Mouse (Mus musculus) adrenal gland, postnatal 4 days (tissue): Measurements from ENCODE around the gene Gna14. TPM values are rescaled to one million over a fixed set of nuclear protein-coding genes. Genes with fewer than 3 reads are reported as not detected.

Experiments used
- DNase-seq, 2 experiments: peaks; one replicate each; pipeline ENCODE4 v3.0.0; 2021 to 2022; ENCODE audit warnings: low spot score in 2 of 2, mixed read lengths in 2 of 2
- total RNA-seq, 2 experiments: library from RNA; stranded (reverse); gene quantifications; 2 replicates each; pipeline ENCODE4 v1.2.3; 2021

Gna14 gene
- total RNA-seq, 2 experiments from 2014 or later = 21.8 to 24.8 TPM

DNA sequence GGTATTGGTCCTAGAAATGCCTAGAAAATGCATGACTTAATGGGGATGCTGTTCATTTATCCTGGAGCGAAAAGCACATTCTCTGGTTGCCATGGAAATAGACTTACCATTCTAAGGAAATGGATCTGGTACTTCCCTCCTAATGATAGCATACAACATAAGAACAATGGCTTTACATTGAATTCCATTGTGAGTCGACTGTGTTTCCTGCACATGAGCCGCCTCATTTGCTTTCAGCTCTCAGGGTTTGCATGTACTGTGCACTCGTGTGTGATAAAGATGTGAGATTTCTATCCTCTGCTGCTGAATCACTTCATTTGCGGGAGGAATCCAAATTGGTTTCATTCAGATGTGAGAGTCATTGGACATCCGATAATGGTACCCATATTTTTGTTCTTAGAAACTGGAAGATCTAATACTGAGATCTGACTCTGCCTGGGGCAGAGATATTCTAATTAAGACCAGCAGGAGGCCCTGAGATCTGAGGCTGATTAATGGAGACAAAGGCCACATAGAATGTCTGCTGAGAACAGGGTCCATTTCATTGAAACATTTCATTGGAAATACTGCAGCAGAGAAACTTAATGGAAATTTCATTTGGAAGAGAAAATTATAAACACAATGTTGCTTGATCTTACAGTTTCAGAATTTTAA lies 71.3 kb downstream of the Gna14 start:
- no peak for DNase-seq

DNA sequence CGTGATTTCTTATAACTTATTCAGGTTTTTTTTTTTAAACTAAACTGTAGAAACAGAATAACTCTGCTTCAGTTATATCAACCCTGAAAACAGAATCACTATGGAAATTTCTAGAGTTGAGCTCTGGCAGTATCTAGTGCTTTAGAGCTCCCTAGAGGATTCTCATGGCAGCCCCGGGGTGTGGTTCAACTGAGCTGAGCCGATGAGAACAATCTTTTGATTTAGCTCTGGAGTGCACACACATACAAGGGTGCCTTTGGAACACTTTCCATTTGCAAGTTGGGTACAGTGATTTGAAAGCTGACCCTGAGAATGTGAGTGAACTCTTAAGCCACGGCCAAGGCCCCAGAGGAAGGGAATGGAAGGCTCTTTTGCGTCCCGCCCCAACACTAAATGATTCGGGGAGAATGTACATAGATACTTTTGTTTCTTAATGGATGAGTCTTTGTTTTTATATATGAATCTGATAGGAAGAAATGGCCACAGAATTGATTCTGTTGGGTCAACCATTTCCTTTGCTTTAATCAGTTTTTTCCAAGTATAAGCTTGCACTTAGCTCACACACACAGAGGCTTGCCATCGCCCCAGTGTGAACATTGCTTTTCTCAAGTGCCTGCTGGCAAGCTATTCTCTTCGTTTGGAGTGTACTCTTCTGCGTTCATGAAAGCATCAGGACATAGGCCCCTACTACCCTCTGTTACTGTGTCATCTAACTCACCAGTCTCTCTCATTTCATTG lies 75.0 kb downstream of the Gna14 start:
- no peak for DNase-seq

GRCm38 (mm10) chr19:16511081-16511420 lies 75.5 kb downstream of the Gna14 start:
- DNase-seq = no peak

DNA sequence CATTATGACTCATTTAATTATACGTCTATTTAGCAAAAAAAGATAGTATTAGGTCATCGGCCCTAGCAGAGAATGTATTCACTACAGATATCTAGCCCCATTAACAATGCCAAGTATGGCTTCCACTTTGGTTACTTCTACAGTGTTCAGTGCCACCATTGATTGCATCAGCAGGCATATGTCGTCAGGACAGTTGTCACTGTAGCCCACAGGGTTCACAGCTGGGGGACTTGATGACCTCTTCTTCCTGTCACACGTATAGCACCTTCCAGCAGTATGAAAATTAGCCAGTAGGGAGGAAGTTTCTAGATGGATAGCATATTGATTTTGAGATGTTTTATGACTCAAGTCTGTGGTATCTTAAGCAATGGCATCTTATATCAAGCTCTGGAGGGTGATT lies 78.6 kb downstream of the Gna14 start:
- DNase-seq = no peak

DNA sequence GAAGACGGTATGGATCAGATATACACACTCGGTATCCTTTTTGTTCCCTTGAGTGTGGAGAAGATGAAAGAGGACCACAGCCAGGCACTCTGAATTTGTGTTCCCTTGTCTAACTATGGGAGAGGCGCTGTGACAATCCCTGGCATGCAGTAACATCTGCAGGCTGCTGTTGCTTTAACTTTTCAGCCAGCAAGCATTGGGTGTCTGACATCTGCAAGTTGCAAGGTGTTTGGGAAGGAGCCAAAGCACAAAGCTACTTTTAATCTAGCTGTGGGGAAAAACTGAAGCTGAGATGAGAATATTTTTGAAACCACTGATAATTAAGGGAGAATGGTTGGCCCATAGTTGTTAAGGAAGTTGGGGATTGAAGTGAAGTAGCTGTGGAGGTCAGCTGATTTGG lies 83.0 kb downstream of the Gna14 start:
- DNase-seq = no peak

DNA sequence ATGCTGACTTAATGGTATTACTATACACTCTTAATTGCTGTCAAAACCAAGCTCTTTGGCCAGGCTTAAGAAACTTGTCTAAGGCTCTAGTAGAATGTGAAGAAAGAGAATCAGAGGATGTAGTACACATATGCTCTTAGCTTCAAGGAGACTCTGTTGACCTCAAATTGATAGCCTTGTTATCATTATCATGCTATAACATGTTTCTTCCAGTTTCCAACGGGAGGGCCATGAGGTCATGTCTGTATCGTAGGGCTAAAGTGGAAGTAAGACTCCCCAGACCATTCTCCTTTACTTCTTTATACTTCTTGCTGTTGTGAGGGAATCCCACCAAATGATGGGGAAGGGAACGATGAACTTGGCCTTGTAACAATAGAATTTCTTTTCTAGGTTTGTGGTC lies 85.0 kb downstream of the Gna14 start:
- no peak for DNase-seq

DNA sequence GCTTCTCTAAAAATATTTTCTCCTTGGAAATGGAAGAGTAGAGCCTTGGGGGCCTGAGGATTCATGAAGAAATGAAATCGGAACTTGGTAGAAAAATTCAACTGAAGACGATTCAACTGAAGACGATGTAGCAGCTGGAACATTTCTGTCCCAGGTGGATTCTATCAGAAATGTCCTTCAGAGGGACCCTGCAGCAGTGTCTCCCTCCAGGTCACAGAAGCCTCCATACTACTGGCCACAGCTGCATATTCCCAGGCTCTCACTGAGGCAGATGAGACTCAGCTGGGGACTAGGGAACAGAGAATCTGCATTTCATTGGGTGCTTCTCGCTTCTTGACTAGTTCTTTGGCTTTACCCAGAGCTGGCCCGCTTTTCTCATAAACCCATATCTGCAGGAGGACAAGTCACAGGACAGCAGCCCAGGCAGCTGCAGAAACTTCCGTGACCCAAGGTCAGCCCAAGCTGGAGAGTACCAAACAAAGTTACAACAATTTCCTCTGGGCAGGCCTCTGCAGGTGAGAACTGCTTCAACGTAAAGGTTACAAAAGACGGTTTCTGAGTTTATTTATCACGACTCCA lies 90.8 kb downstream of the Gna14 start:
- no peak for DNase-seq

DNA sequence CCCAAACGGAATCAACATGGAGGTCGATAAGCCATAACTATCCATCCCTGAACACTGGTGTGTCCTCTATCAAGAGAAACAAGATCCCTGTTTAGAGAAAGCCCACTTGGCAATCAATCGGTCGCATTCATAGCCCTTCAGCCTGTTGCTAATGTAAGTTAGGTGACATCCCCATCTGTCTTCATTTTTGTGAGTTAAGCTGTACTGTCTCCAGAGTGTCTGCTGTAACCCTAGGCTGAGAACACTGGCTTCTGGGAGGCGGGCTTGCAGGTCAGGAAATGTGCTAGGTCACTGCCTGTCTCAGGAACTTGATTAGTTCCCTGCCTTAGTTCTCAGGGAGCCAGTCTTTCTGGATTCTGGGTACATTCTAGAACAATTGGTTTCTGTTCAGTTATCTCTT lies 91.5 kb downstream of the Gna14 start:
- no peak for DNase-seq

- DNase-seq = no peak
Observed at GRCm38 (mm10) chr19:16528225-16528828, 92.8 kb downstream of the Gna14 start.

- DNase-seq = no peak
Observed at GRCm38 (mm10) chr19:16529293-16529920, 93.8 kb downstream of the Gna14 start.

DNA sequence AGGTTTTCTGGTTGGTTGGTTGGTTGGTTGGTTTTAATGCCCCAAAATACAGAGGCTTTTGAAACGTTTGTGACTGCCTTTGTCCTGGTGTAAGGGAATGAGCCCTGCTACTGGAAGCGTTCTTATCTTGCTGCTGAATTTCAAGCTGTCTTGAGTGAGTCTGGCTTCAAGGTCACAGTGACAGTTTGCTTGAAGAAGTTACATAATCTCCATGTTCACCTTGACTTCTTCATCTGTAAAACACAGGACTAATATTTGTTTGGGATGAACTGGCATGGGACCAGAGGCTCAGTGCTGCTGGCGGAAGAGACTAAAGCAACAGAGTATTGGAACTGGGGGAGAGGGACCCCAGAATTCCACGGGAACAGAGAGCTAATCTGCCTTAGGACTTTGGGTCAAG lies 94.4 kb downstream of the Gna14 start:
- DNase-seq = no peak

GRCm38 (mm10) chr19:16534311-16534710 lies 98.7 kb downstream of the Gna14 start:
- DNase-seq = no peak

GRCm38 (mm10) chr19:16538416-16538815 lies 102.9 kb downstream of the Gna14 start:
- DNase-seq = no peak

DNA sequence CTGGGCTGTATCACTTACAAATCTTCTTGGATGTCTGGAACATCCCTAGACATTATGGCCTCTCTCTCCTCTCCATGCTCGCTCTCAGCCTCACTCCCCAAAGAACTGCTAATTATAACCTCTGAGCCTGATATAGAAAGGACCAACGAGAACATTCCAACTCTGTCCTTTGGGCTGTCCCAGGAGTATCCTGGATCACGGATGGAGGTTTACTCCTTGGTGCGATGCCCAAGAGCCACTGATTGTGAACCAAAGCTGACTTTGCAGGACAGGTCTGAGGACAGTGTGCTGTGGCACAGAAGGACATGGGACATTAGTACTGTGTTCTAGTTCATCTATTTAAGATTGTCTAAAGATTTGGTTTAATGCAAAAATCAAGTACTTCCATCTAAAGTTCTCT lies 108.1 kb downstream of the Gna14 start:
- no peak for DNase-seq

DNA sequence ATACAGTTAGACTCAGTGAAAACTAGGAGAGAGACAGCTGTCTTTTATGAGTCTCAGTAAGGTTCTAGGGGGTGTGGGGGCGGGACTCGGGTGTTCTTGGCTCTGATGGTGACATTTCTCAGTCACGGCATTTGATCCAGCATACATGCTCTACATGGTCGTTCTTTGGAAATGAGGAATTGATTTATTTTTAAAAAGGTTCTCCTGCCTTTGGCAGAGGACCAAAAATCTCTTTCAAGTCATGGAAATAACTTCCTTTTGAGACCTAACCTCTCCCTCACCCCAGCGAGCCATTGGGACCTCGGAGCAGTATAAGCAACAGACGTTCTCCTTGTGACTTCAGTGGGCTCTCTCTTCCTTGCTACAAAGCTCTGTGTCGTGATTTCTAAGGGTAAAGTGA lies 121.4 kb downstream of the Gna14 start:
- no peak for DNase-seq

GRCm38 (mm10) chr19:16557971-16558370 lies 122.4 kb downstream of the Gna14 start:
- DNase-seq = no peak

DNA sequence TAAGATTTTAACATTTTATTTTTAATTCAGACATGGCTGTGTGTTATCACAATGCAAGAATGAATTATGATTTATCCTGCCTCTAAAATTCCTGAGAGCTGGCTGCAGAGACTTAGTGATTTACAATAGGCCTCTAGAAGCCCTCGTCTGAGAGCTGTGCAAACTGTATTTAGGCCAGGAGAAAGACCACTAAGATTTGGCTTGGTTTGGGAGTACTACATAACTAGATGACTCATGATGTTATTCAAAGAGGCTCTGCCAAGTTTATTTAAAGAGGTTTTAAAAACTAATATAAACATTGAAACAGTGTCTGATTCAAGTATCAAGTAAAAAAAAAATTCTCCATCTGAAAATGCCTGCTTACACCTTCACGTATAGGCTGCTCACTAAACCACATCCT lies 123.0 kb downstream of the Gna14 start:
- DNase-seq = no peak

- no peak for DNase-seq
Observed at GRCm38 (mm10) chr19:16559243-16559896, 123.8 kb downstream of the Gna14 start.

DNA sequence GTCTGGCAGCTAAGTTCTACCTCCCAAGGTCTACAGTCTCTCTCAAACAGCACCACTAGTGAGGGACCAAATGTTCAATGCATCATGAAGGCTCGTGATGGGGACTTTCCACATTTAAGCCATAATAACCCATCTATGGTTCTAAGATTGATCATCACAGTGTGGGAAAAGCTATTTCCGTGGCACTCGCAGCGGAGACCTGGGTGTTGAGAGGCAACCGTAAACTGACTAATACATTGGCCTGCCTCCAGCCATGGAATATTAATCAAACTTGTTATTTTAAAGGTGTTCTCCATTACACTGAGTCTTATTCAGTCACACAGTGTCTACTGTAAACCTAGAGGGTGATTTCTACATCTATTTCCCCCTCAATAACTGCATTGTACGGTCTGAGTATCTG lies 127.1 kb downstream of the Gna14 start:
- DNase-seq = no peak

GRCm38 (mm10) chr19:16576790-16577189 lies 141.2 kb downstream of the Gna14 start:
- DNase-seq = no peak

GRCm38 (mm10) chr19:16579656-16580260 lies 144.2 kb downstream of the Gna14 start:
- DNase-seq = no peak
